Mouse (Mus musculus) stomach, postnatal 0 days (tissue): ENCODE measurements around the gene Upk1a. TPM values are rescaled to one million over a fixed set of nuclear protein-coding genes. Genes with fewer than 3 reads are reported as not detected.
A peak's percentile ranks its signal among the peaks of the same experiment; 100 is the strongest.

Experiments
- ATAC-seq: fragments of 200-750 bp; cut with Nextera tagmentation; 2 replicates; pipeline ENCODE4 v1.8.0; 2017; ENCODE audit not compliant: low FRiP score, low TSS enrichment
- DNase-seq: peaks from one replicate; pipeline ENCODE4 v3.0.0-alpha.2; 2016; ENCODE audit warnings: low spot score
- H3K27ac ChIP-seq: fragments of 300-500 bp; sonication (generic); replicated peaks from 2 replicates; pipeline ENCODE4 v1.5.1; 2014; ENCODE audit warnings: mild to moderate bottlenecking, control low read depth
- H3K27me3 ChIP-seq: fragments of 300-500 bp; sonication (generic); 2 replicates; pipeline ENCODE4 v1.6.1; 2014; ENCODE audit warnings: low read length; ENCODE audit not compliant: control insufficient read depth, insufficient read depth
- H3K36me3 ChIP-seq: fragments of 300-500 bp; sonication (generic); 2 replicates; pipeline ENCODE4 v1.6.1; 2014; ENCODE audit warnings: low read length, mixed read lengths; ENCODE audit not compliant: control insufficient read depth, insufficient read depth
- H3K4me1 ChIP-seq: fragments of 300-500 bp; sonication (generic); replicated peaks from 2 replicates; pipeline ENCODE4 v1.6.1; 2014; ENCODE audit warnings: antibody characterized with exemption; ENCODE audit not compliant: control insufficient read depth, insufficient read depth
- H3K4me2 ChIP-seq: fragments of 300-500 bp; sonication (generic); replicated peaks from 2 replicates; pipeline ENCODE4 v1.6.1; 2014; ENCODE audit warnings: low read depth, mild to moderate bottlenecking, control low read depth, moderate library complexity
- H3K4me3 ChIP-seq: fragments of 300-500 bp; sonication (generic); 2 replicates; pipeline ENCODE4 v1.5.1; 2014; ENCODE audit warnings: low read depth, low read length, control low read depth
- H3K9ac ChIP-seq: fragments of 300-500 bp; sonication (generic); 2 replicates; pipeline ENCODE4 v1.6.1; 2014; ENCODE audit warnings: mild to moderate bottlenecking, low read length, control low read depth, mixed read lengths
- H3K9me3 ChIP-seq: fragments of 300-500 bp; sonication (generic); 2 replicates; pipeline ENCODE4 v1.6.1; 2016; ENCODE audit warnings: low read length; ENCODE audit not compliant: control insufficient read depth
- CTCF ChIP-seq: IDR thresholded peaks from 2 replicates; pipeline ENCODE4 v1.5.1; 2016; ENCODE audit warnings: antibody characterized with exemption, low read depth, mild to moderate bottlenecking, moderate library complexity
- EP300 ChIP-seq: optimal IDR thresholded peaks from 2 replicates; pipeline ENCODE3; 2016; ENCODE audit warnings: antibody characterized with exemption
- WGBS: fragments of 180-500 bp; shearing (Covaris S2); extraction: QIAGEN DNeasy Blood & Tissue Kit; methylation state at CpG from one replicate; pipeline ENCODE4 v1.1.7; 2014; 5-methylcytosine and 5-hydroxymethylcytosine counted together
- polyA plus RNA-seq: library from polyadenylated mRNA; unstranded; fragments of >200 nt; fragmentation: Nextera tagmentation; extraction: Ambion mirVana; gene quantifications from 2 replicates; pipeline ENCODE4 v1.2.1, GENCODE M21; 2015

Upk1a gene
- polyA plus RNA-seq, 1 experiment from 2014 or later, result 0.92 TPM

- H3K9me3 ChIP-seq, result no peaks in the 10 kb centered on the region
- no peaks in the 10 kb centered on the region for H3K36me3 ChIP-seq
- peak; percentile 99 for DNase-seq
- H3K27ac ChIP-seq, result peak overlapping the region; percentile 86
- H3K27me3 ChIP-seq, result no peaks in the 10 kb centered on the region
- WGBS, result 2% methylated on average over 16 of the region's 16 CpGs
- no peak for TF ChIP-seq CTCF
- no peak for TF ChIP-seq EP300
- no peak overlapping the region for H3K4me3 ChIP-seq
- H3K4me2 ChIP-seq, result 0 out of 2 replicates have a peak overlapping the region, but pooled peaks have one; percentile 8
- H3K9ac ChIP-seq, result no peak overlapping the region
- H3K4me1 ChIP-seq, result no peaks in the 10 kb centered on the region
- ATAC-seq, result peak; percentile 93
Observed at GRCm38 (mm10) chr7:30599933-30600353, 12.7 kb downstream of the Upk1a start.

GRCm38 (mm10) chr7:30598786-30599185, 13.9 kb downstream of the Upk1a start, which contains the start of gene Zbtb32:
Gene Zbtb32 (minus strand): TSS chr7:30598909.
- Histone ChIP-seq H3K27ac (peak within 1 kb of the TSS; percentile 78), H3K4me3 (no peak within 1 kb of the TSS), H3K27me3 (no peaks in the 10 kb centered on the region), H3K36me3 (no peaks in the 10 kb centered on the region), H3K4me1 (no peaks in the 10 kb centered on the region), H3K9me3 (no peaks in the 10 kb centered on the region), H3K9ac (no peak within 1 kb of the TSS), H3K4me2 (no peak within 1 kb of the TSS)
- ATAC-seq (no peak), DNase-seq (no peak)
- TF ChIP-seq EP300, result no peak
- no peak for TF ChIP-seq CTCF
- 93% methylated on average over 12 of the region's 12 CpGs for WGBS

GRCm38 (mm10) chr7:30596811-30597210, 15.8 kb downstream of the Upk1a start:
- H3K4me2 ChIP-seq, result no peak overlapping the region
- H3K36me3 ChIP-seq, result no peaks in the 10 kb centered on the region
- H3K9me3 ChIP-seq, result no peaks in the 10 kb centered on the region
- no peak for DNase-seq
- ATAC-seq, result no peak
- no peak for TF ChIP-seq CTCF
- no peak for TF ChIP-seq EP300
- no peaks in the 10 kb centered on the region for H3K27me3 ChIP-seq
- no peak overlapping the region for H3K4me3 ChIP-seq
- no peak overlapping the region for H3K27ac ChIP-seq
- WGBS, result 75% methylated on average over 5 of the region's 5 CpGs
- no peak overlapping the region for H3K9ac ChIP-seq
- H3K4me1 ChIP-seq, result no peaks in the 10 kb centered on the region

GRCm38 (mm10) chr7:30596093-30596492, 16.6 kb downstream of the Upk1a start:
- no peaks in the 10 kb centered on the region for H3K4me1 ChIP-seq
- no peaks in the 10 kb centered on the region for H3K27me3 ChIP-seq
- no peaks in the 10 kb centered on the region for H3K36me3 ChIP-seq
- TF ChIP-seq CTCF (no peak), EP300 (no peak)
- DNase-seq (no peak), ATAC-seq (no peak)
- no peak overlapping the region for H3K4me2 ChIP-seq
- H3K27ac ChIP-seq, result no peak overlapping the region
- H3K9ac ChIP-seq, result no peak overlapping the region
- no peak overlapping the region for H3K4me3 ChIP-seq
- no peaks in the 10 kb centered on the region for H3K9me3 ChIP-seq
- 68% methylated on average over 5 of the region's 5 CpGs for WGBS

- Histone ChIP-seq H3K9ac (no peak overlapping the region), H3K4me1 (no peaks in the 10 kb centered on the region; the same call in 1 of the 2 replicates), H3K4me3 (no peak overlapping the region), H3K27me3 (no peaks in the 10 kb centered on the region), H3K27ac (no peak overlapping the region), H3K9me3 (no peaks in the 10 kb centered on the region), H3K36me3 (no peaks in the 10 kb centered on the region), H3K4me2 (no peak overlapping the region)
- no peak for DNase-seq
- no peak for ATAC-seq
- TF ChIP-seq EP300 (no peak), CTCF (no peak)
- WGBS, result 65% methylated on average over 4 of the region's 4 CpGs
Observed at GRCm38 (mm10) chr7:30594510-30595024, 18.1 kb downstream of the Upk1a start.
